Comparison of ENCODE assay signal across 8 mouse cellular contexts in the genomic region with DNA sequence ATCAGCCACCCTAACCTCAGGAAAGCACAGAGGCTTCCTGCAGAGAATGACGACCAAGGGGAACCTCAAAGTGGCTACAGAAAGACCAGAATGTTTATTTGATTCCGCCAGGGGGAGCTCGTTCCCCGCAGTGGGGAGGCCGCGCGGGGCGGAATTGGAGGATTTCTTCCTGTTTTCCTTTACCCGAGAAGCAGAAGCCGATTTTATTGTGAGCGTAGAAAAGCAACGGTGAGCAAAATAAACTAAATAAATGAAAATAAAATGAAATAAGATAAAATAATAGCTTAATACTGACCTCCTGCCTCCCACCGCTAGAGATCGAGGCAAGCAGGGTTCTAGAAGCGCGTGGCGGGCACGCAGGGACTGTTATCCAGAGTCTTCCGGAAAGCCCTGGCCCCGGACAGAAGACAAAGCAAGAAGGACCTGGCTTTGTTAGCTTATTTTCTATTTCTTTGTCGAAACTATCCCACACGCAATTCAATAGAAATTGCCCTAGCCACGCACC. TPM values are rescaled to one million over a fixed set of nuclear protein-coding genes. Genes with fewer than 3 reads are reported as not detected.
DNase-seq lines count a peak whose midpoint lies in the region; ATAC-seq lines count a peak whose summit lies in the region.

No protein-coding gene starts in this region.

- no peaks in the 10 kb centered on the region for H3K36me3 ChIP-seq in hindbrain, embryonic 11.5 days (ENCODE audit: control insufficient read depth, insufficient read depth, low read length)

- peak overlapping the region; percentile 60 for H3K27ac ChIP-seq in hindbrain, embryonic 11.5 days (ENCODE audit: low read depth, low read length)

- peak; percentile 97 for ATAC-seq in frontal cortex, adult (ENCODE audit: low TSS enrichment)
- ATAC-seq in hindbrain, embryonic 11.5 days (ENCODE audit: low FRiP score) = peak; percentile 94

- peak; percentile 81 for DNase-seq in MEL-GATA-1-ER (ENCODE audit: extremely low read depth, low read depth)
- DNase-seq in cerebellum, adult 9-10 months = peak; percentile 86
- DNase-seq in hindbrain, embryonic 11.5 days (ENCODE audit: low spot score) = peak; percentile 93
- peak; percentile 92 to 95 for DNase-seq in layer of hippocampus, postnatal 10 days (ENCODE audit: low spot score in 2 of 2)
- peak; percentile 94 for DNase-seq in lung, postnatal 10 days
- DNase-seq in ovary, postnatal 36 days (ENCODE audit: low spot score) = peak; percentile 89
- peak; percentile 94 for DNase-seq in thymus, postnatal 25 days

- H3K4me2 ChIP-seq in hindbrain, embryonic 11.5 days (replicated peaks; ENCODE audit: low read depth, low read length) = no peak overlapping the region; the same call in 1 of the 2 replicates

- H3K4me3 ChIP-seq in hindbrain, embryonic 11.5 days (ENCODE audit: low read depth, low read length) = peak overlapping the region; percentile 42

- WGBS in hindbrain, embryonic 11.5 days = under 1% methylated on average over 23 of the region's 23 CpGs

- H3K4me1 ChIP-seq in hindbrain, embryonic 11.5 days (replicated peaks; ENCODE audit: control insufficient read depth, insufficient read depth, low read length) = no peaks in the 10 kb centered on the region

- H3K9ac ChIP-seq in hindbrain, embryonic 11.5 days (ENCODE audit: low read depth, low read length) = peak overlapping the region; percentile 66

- peaks cover 2% of the 10 kb centered on the region; the same call in 1 of the 2 replicates for H3K27me3 ChIP-seq in hindbrain, embryonic 11.5 days (ENCODE audit: control insufficient read depth, insufficient read depth, low read length)

- H3K9me3 ChIP-seq in hindbrain, embryonic 11.5 days (ENCODE audit: control insufficient read depth, low read length) = no peaks in the 10 kb centered on the region

RNA-seq across cellular contexts. Expression of gene Pom121l2, which starts 6.7 kb away (rescaled TPM):
- 0.11 TPM in 2 replicates for polyA plus RNA-seq in hindbrain, embryonic 11.5 days (2014; fragmentation: Nextera tagmentation; extraction: Ambion mirVana)
- under 1 TPM; 0.22 to 0.23 TPM for total RNA-seq in layer of hippocampus, postnatal 10 days (2021)

RNA-seq across cellular contexts. Expression of gene Zfp184, which starts 29.4 kb away (rescaled TPM):
- polyA plus RNA-seq in hindbrain, embryonic 11.5 days (2014; fragmentation: Nextera tagmentation; extraction: Ambion mirVana) = 25.7 and 27.8 TPM in 2 replicates
- 1 to 10 TPM; 5.1 to 6.0 TPM for total RNA-seq in layer of hippocampus, postnatal 10 days (2021)

RNA-seq across cellular contexts. Expression of gene Prss16, which starts 35.3 kb away (rescaled TPM):
- 0.51 TPM in 1 of 2 replicates, not detected in the other for polyA plus RNA-seq in hindbrain, embryonic 11.5 days (2014; fragmentation: Nextera tagmentation; extraction: Ambion mirVana)
- not detected for total RNA-seq in layer of hippocampus, postnatal 10 days (2021)

Comparison
In these comparisons a context has a peak if more than half of its experiments do, and no peak if none do; other contexts are left out.
1. Peak in every context shown above with its lines: DNase-seq, ATAC-seq, H3K4me3 ChIP-seq and H3K27ac ChIP-seq.